8 mouse cellular contexts compared by ENCODE assay signal in genomic region chr12:112677943-112678554, GRCm38 (mm10). TPM values are rescaled to one million over a fixed set of nuclear protein-coding genes. Genes with fewer than 3 reads are reported as not detected.
DNase-seq lines count a peak whose midpoint lies in the region; ATAC-seq lines count a peak whose summit lies in the region.

No protein-coding gene starts in this region.

- H3K4me3 ChIP-seq in erythroblast, embryonic 14.5 days (replicated peaks) = peak overlapping the region; percentile 62
- H3K4me3 ChIP-seq in liver, embryonic 12.5 days = peak overlapping the region; percentile 70

- peak overlapping the region; percentile 93 for H3K4me2 ChIP-seq in liver, embryonic 12.5 days

- H3K9me3 ChIP-seq in erythroblast, embryonic 14.5 days (ENCODE audit: control insufficient read depth, low read length) = peaks cover 17% of the 10 kb centered on the region
- H3K9me3 ChIP-seq in liver, embryonic 12.5 days (replicated peaks) = no peaks in the 10 kb centered on the region

- no peak overlapping the region for H3K27ac ChIP-seq in liver, embryonic 12.5 days

- peaks cover 71% of the 10 kb centered on the region for H3K27me3 ChIP-seq in erythroblast, embryonic 14.5 days (ENCODE audit: control insufficient read depth)
- peaks cover 72% of the 10 kb centered on the region for H3K27me3 ChIP-seq in liver, embryonic 12.5 days (replicated peaks)

- H3K9ac ChIP-seq in liver, embryonic 12.5 days = peak overlapping the region; percentile 67; the same call in 1 of the 2 replicates

- peaks cover 38% of the 10 kb centered on the region for H3K4me1 ChIP-seq in erythroblast, embryonic 14.5 days (ENCODE audit: control insufficient read depth)
- H3K4me1 ChIP-seq in liver, embryonic 12.5 days = peaks cover 43% of the 10 kb centered on the region

- DNase-seq in thymus, postnatal 0 days (ENCODE audit: low spot score) = peak; percentile 30
- DNase-seq in thymus, postnatal 25 days = no peak
- no peak for DNase-seq in ovary, postnatal 10 days (ENCODE audit: low spot score)

- no peak for ATAC-seq in erythroblast, adult 5-6 weeks (replicated peaks; ENCODE audit: low FRiP score, poor library complexity, severe bottlenecking)
- no peak for ATAC-seq in liver, embryonic 12.5 days
- ATAC-seq in activated CD4-positive, CD25-positive, alpha-beta regulatory T cell, adult 4 months = no peak
- ATAC-seq in cerebellum, adult (ENCODE audit: insufficient number of reproducible peaks, low FRiP score, low TSS enrichment) = no peak

- H3K36me3 ChIP-seq in erythroblast, embryonic 14.5 days (ENCODE audit: control insufficient read depth) = no peaks in the 10 kb centered on the region; the same call in 1 of the 2 replicates
- H3K36me3 ChIP-seq in liver, embryonic 12.5 days = no peaks in the 10 kb centered on the region

- WGBS in liver, embryonic 12.5 days (ENCODE audit: insufficient replicate concordance) = 21% methylated on average over 19 of the region's 19 CpGs

RNA-seq across cellular contexts. Expression of gene Zbtb42, which starts 0.6 kb away (rescaled TPM):
- polyA plus RNA-seq in erythroblast, embryonic 14.5 days (2012) = 0.02 TPM in 1 of 2 replicates, not detected in the other
- total RNA-seq in erythroblast, adult 5-6 weeks (2015; ENCODE audit: low replicate concordance) = 2.3 TPM in 1 of 2 replicates, not detected in the other
- total RNA-seq in erythroblast, adult 5-6 weeks (2017; ENCODE audit: low replicate concordance) = 0.42 and 1.2 TPM in 2 replicates
- 2.6 and 2.8 TPM in 2 replicates for polyA plus RNA-seq in thymus, postnatal 0 days (2015; fragmentation: Nextera tagmentation; extraction: Ambion mirVana)
- 1.0 and 1.2 TPM in 2 replicates for polyA plus RNA-seq in liver, embryonic 12.5 days (2016; fragmentation: Nextera tagmentation; extraction: Ambion mirVana)
- polyA plus RNA-seq in activated CD4-positive, CD25-positive, alpha-beta regulatory T cell, adult 4 months (2017; shearing (Covaris generic)) = 1 to 10 TPM; 2.2 to 2.6 TPM

RNA-seq across cellular contexts. Expression of gene Akt1, which starts 3.4 kb away (rescaled TPM):
- 15.1 and 15.2 TPM in 2 replicates for polyA plus RNA-seq in erythroblast, embryonic 14.5 days (2012)
- 20.9 and 30.7 TPM in 2 replicates for total RNA-seq in erythroblast, adult 5-6 weeks (2015; ENCODE audit: low replicate concordance)
- 25.1 and 26.3 TPM in 2 replicates for total RNA-seq in erythroblast, adult 5-6 weeks (2017; ENCODE audit: low replicate concordance)
- 60.8 and 80.4 TPM in 2 replicates for polyA plus RNA-seq in thymus, postnatal 0 days (2015; fragmentation: Nextera tagmentation; extraction: Ambion mirVana)
- 76.6 and 81.8 TPM in 2 replicates for polyA plus RNA-seq in liver, embryonic 12.5 days (2016; fragmentation: Nextera tagmentation; extraction: Ambion mirVana)
- 10 to 100 TPM; 17.3 to 23.5 TPM for polyA plus RNA-seq in activated CD4-positive, CD25-positive, alpha-beta regulatory T cell, adult 4 months (2017; shearing (Covaris generic))

RNA-seq across cellular contexts. Expression of gene Siva1, which starts 33.6 kb away (rescaled TPM):
- 20.4 and 20.6 TPM in 2 replicates for polyA plus RNA-seq in erythroblast, embryonic 14.5 days (2012)
- 45.0 and 45.4 TPM in 2 replicates for total RNA-seq in erythroblast, adult 5-6 weeks (2015; ENCODE audit: low replicate concordance)
- 65.9 and 114 TPM in 2 replicates for total RNA-seq in erythroblast, adult 5-6 weeks (2017; ENCODE audit: low replicate concordance)
- 174 and 203 TPM in 2 replicates for polyA plus RNA-seq in thymus, postnatal 0 days (2015; fragmentation: Nextera tagmentation; extraction: Ambion mirVana)
- 126 and 137 TPM in 2 replicates for polyA plus RNA-seq in liver, embryonic 12.5 days (2016; fragmentation: Nextera tagmentation; extraction: Ambion mirVana)
- polyA plus RNA-seq in activated CD4-positive, CD25-positive, alpha-beta regulatory T cell, adult 4 months (2017; shearing (Covaris generic)) = 10 to 100 TPM; 38.7 to 44.6 TPM

RNA-seq across cellular contexts. Expression of gene Cep170b, which starts 42.2 kb away (rescaled TPM):
- 0.02 and 0.04 TPM in 2 replicates for polyA plus RNA-seq in erythroblast, embryonic 14.5 days (2012)
- not detected in 2 replicates for total RNA-seq in erythroblast, adult 5-6 weeks (2015; ENCODE audit: low replicate concordance)
- 0.51 TPM in 1 of 2 replicates, not detected in the other for total RNA-seq in erythroblast, adult 5-6 weeks (2017; ENCODE audit: low replicate concordance)
- 4.3 and 4.9 TPM in 2 replicates for polyA plus RNA-seq in thymus, postnatal 0 days (2015; fragmentation: Nextera tagmentation; extraction: Ambion mirVana)
- polyA plus RNA-seq in liver, embryonic 12.5 days (2016; fragmentation: Nextera tagmentation; extraction: Ambion mirVana) = 5.0 and 5.2 TPM in 2 replicates
- polyA plus RNA-seq in activated CD4-positive, CD25-positive, alpha-beta regulatory T cell, adult 4 months (2017; shearing (Covaris generic)) = 1 to 10 TPM; 2.3 to 2.5 TPM

RNA-seq across cellular contexts. Expression of gene Adssl1, which starts 58.2 kb away (rescaled TPM):
- 0.28 and 0.74 TPM in 2 replicates for polyA plus RNA-seq in erythroblast, embryonic 14.5 days (2012)
- total RNA-seq in erythroblast, adult 5-6 weeks (2015; ENCODE audit: low replicate concordance) = 20.5 and 32.3 TPM in 2 replicates
- 23.8 and 24.4 TPM in 2 replicates for total RNA-seq in erythroblast, adult 5-6 weeks (2017; ENCODE audit: low replicate concordance)
- 10.1 and 10.6 TPM in 2 replicates for polyA plus RNA-seq in thymus, postnatal 0 days (2015; fragmentation: Nextera tagmentation; extraction: Ambion mirVana)
- polyA plus RNA-seq in liver, embryonic 12.5 days (2016; fragmentation: Nextera tagmentation; extraction: Ambion mirVana) = 5.2 and 5.6 TPM in 2 replicates
- 1 to 10 TPM in 1 of 2 experiments, under 1 TPM in 1; 0.86 to 1.3 TPM for polyA plus RNA-seq in activated CD4-positive, CD25-positive, alpha-beta regulatory T cell, adult 4 months (2017; shearing (Covaris generic))
